Mouse (Mus musculus): Measurements from ENCODE around the gene Ryr2.

- TF ChIP-seq CTCF (IDR thresholded peaks at IDR 0.05; ENCODE audit: extremely low read depth, insufficient read depth, low read length) (no peak), POLR2A (IDR thresholded peaks at IDR 0.05; ENCODE audit: extremely low read depth, insufficient read depth, low read length) (no peak)
These were observed 194.5 kb downstream of the Ryr2 start for GRCm38 (mm10) chr13:11912208-11912607.
